Mouse (Mus musculus): ENCODE measurements around the gene Bpifb9b. TPM values are rescaled to one million over a fixed set of nuclear protein-coding genes. Genes with fewer than 3 reads are reported as not detected.
"Not testable (repeated sequence)": the region's sequence is repeated elsewhere in the genome, so short reads cannot be mapped to it uniquely, and the experiment has no call there.

The Bpifb9b gene
- polyA plus RNA-seq, 1 experiment from 2014 or later: not detected

GRCm38 (mm10) chr2:154339356-154339755 is 32.3 kb downstream of the Bpifb9b start:
- WGBS: 65% methylated on average over 2 of the region's 2 CpGs
- H3K27me3 ChIP-seq: no peaks in the 10 kb centered on the region
- ATAC-seq (ENCODE audit: borderline replicate concordance, extremely low read depth, low FRiP score, low TSS enrichment): no peak
- H3K36me3 ChIP-seq: peaks cover 26% of the 10 kb centered on the region
- no peaks in the 10 kb centered on the region for H3K9me3 ChIP-seq
- no peaks in the 10 kb centered on the region for H3K4me1 ChIP-seq
- no peak overlapping the region for H3K4me3 ChIP-seq
- H3K4me2 ChIP-seq: no peak overlapping the region
- no peak overlapping the region for H3K27ac ChIP-seq
- H3K9ac ChIP-seq: no peak overlapping the region

- WGBS: 76% methylated on average over 3 of the region's 3 CpGs
- Histone ChIP-seq H3K4me2 (no peak overlapping the region), H3K27ac (no peak overlapping the region), H3K4me3 (no peak overlapping the region), H3K9ac (no peak overlapping the region), H3K27me3 (no peaks in the 10 kb centered on the region), H3K36me3 (peaks cover 44% of the 10 kb centered on the region), H3K4me1 (no peaks in the 10 kb centered on the region), H3K9me3 (no peaks in the 10 kb centered on the region)
- ATAC-seq (ENCODE audit: borderline replicate concordance, extremely low read depth, low FRiP score, low TSS enrichment): no peak
Measured at GRCm38 (mm10) chr2:154348152-154348551, 41.1 kb downstream of the Bpifb9b start.

- WGBS: 75% methylated on average over 16 of the region's 19 CpGs
- ATAC-seq (ENCODE audit: borderline replicate concordance, extremely low read depth, low FRiP score, low TSS enrichment); H3K4me1 ChIP-seq; H3K9me3 ChIP-seq; H3K27me3 ChIP-seq: not testable (repeated sequence)
- H3K9ac ChIP-seq: peak overlapping the region; percentile 6; the same call in 1 of the 2 replicates
- H3K4me3 ChIP-seq: peak overlapping the region; percentile 29
- H3K36me3 ChIP-seq: peaks cover 16% of the 10 kb centered on the region; the same call in 1 of the 2 replicates
- peak overlapping the region; percentile 5; the same call in 1 of the 2 replicates for H3K27ac ChIP-seq
- H3K4me2 ChIP-seq: peak overlapping the region; percentile 34
Measured at GRCm38 (mm10) chr2:154354000-154354425, 47.0 kb downstream of the Bpifb9b start.

- Histone ChIP-seq H3K4me2 (no peak overlapping the region), H3K4me3 (no peak overlapping the region), H3K27ac (no peak overlapping the region), H3K27me3 (no peaks in the 10 kb centered on the region), H3K4me1 (0 out of 2 replicates have a peak, but pooled peaks cover 3% of the 10 kb centered on the region), H3K9ac (no peak overlapping the region), H3K9me3 (no peaks in the 10 kb centered on the region), H3K36me3 (peaks cover 38% of the 10 kb centered on the region)
- WGBS: 92% methylated on average over 1 of the region's 1 CpGs
- ATAC-seq (ENCODE audit: borderline replicate concordance, extremely low read depth, low FRiP score, low TSS enrichment): no peak
Measured at GRCm38 (mm10) chr2:154367510-154367909, 60.5 kb downstream of the Bpifb9b start.

Other genes with a start within 250 kb of the Bpifb9b start
- not detected in 2 replicates for gene Bpifa3, start 176.9 kb upstream of the Bpifb9b start, polyA plus RNA-seq (2015; fragmentation: Nextera tagmentation; extraction: Ambion mirVana)
- gene Bpifa1, start 164.3 kb upstream of the Bpifb9b start, polyA plus RNA-seq (2015; fragmentation: Nextera tagmentation; extraction: Ambion mirVana): 2.2 and 18.2 TPM in 2 replicates
- gene Bpifa5, start 144.6 kb upstream of the Bpifb9b start, polyA plus RNA-seq (2015; fragmentation: Nextera tagmentation; extraction: Ambion mirVana): not detected in 2 replicates
- 0.90 and 1.6 TPM in 2 replicates for gene Bpifb1, start 116.4 kb upstream of the Bpifb9b start, polyA plus RNA-seq (2015; fragmentation: Nextera tagmentation; extraction: Ambion mirVana)
- gene Bpifb5, start 83.5 kb upstream of the Bpifb9b start, polyA plus RNA-seq (2015; fragmentation: Nextera tagmentation; extraction: Ambion mirVana): 1.0 and 1.2 TPM in 2 replicates
- gene Bpifb9a, start 49.4 kb upstream of the Bpifb9b start, polyA plus RNA-seq (2015; fragmentation: Nextera tagmentation; extraction: Ambion mirVana): not detected in 2 replicates
- 17.8 and 19.8 TPM in 2 replicates for gene Cdk5rap1, start 65.8 kb downstream of the Bpifb9b start, polyA plus RNA-seq (2015; fragmentation: Nextera tagmentation; extraction: Ambion mirVana)
- 8.6 and 10.5 TPM in 2 replicates for gene Snta1, start 100.9 kb downstream of the Bpifb9b start, polyA plus RNA-seq (2015; fragmentation: Nextera tagmentation; extraction: Ambion mirVana)
- gene Cbfa2t2, start 129.3 kb downstream of the Bpifb9b start, polyA plus RNA-seq (2015; fragmentation: Nextera tagmentation; extraction: Ambion mirVana): 33.6 and 37.6 TPM in 2 replicates
- 0.81 and 0.91 TPM in 2 replicates for gene 1700003F12Rik, start 239.9 kb downstream of the Bpifb9b start, polyA plus RNA-seq (2015; fragmentation: Nextera tagmentation; extraction: Ambion mirVana)
- 0.20 and 0.22 TPM in 2 replicates for gene Actl10, start 244.5 kb downstream of the Bpifb9b start, polyA plus RNA-seq (2015; fragmentation: Nextera tagmentation; extraction: Ambion mirVana)

Data from lung, embryonic 15.5 days (tissue).